In genomic region chr19:28298669-28299068, GRCm38 (mm10) we compare ENCODE assay signal across 10 mouse cellular contexts.
DNase-seq lines count a peak whose midpoint lies in the region; ATAC-seq and TF ChIP-seq lines count a peak whose summit lies in the region.
"Had no signal": no experiment of that assay in that cellular context is flagged by ENCODE, and none has a peak within 500 bp of the region (broad histone marks: within the 10 kb centered on the region; RNA-seq: fewer than 3 reads in every experiment).

No protein-coding gene starts in this region.

- no peak overlapping the region for H3K9ac ChIP-seq in heart, adult 2 months (ENCODE audit: low read depth, low read length)
- no peak overlapping the region for H3K9ac ChIP-seq in forebrain, embryonic 14.5 days (ENCODE audit: low read length)
- H3K9ac ChIP-seq in kidney, embryonic 15.5 days, result no peak overlapping the region
- H3K9ac ChIP-seq: liver, embryonic 15.5 days had no signal

- no peak for TF ChIP-seq POLR2A in heart, adult 2 months (IDR thresholded peaks at IDR 0.05; ENCODE audit: insufficient read depth, low read depth, low read length)
- no peak for TF ChIP-seq POLR2A in bone marrow, adult 2 months (IDR thresholded peaks at IDR 0.05; ENCODE audit: borderline replicate concordance, control insufficient read depth, low read depth, low read length)

- TF ChIP-seq CTCF in heart, adult 2 months (IDR thresholded peaks at IDR 0.05), result no peak
- no peak for TF ChIP-seq CTCF in bone marrow, adult 2 months (IDR thresholded peaks at IDR 0.05; ENCODE audit: control insufficient read depth, insufficient read depth, low read length)

- H3K27me3 ChIP-seq in heart, adult 2 months (ENCODE audit: control insufficient read depth, insufficient read depth, low read length), result no peaks in the 10 kb centered on the region
- no peaks in the 10 kb centered on the region for H3K27me3 ChIP-seq in forebrain, embryonic 14.5 days (replicated peaks; ENCODE audit: control insufficient read depth, insufficient read depth, low read length)
- no peaks in the 10 kb centered on the region for H3K27me3 ChIP-seq in kidney, embryonic 15.5 days
- H3K27me3 ChIP-seq: liver, embryonic 15.5 days had no signal

- intact Hi-C loops in heart, adult 2 months (cut with DNase I), result no loop called here

- no peak overlapping the region for H3K27ac ChIP-seq in heart, adult 2 months
- peak overlapping the region; percentile 10; the same call in 1 of the 2 replicates for H3K27ac ChIP-seq in bone marrow, adult 2 months (ENCODE audit: control insufficient read depth, insufficient read depth, low read depth, low read length, poor library complexity)
- peak overlapping the region; percentile 40 for H3K27ac ChIP-seq in forebrain, embryonic 14.5 days (ENCODE audit: low read depth, low read length)
- no peak overlapping the region for H3K27ac ChIP-seq in kidney, embryonic 15.5 days
- H3K27ac ChIP-seq: liver, embryonic 15.5 days had no signal

- no peaks in the 10 kb centered on the region for H3K9me3 ChIP-seq in forebrain, embryonic 14.5 days (replicated peaks; ENCODE audit: control insufficient read depth, low read length)
- H3K9me3 ChIP-seq in kidney, embryonic 15.5 days (replicated peaks), result no peaks in the 10 kb centered on the region
- H3K9me3 ChIP-seq: liver, embryonic 15.5 days had no signal

- no peaks in the 10 kb centered on the region for H3K36me3 ChIP-seq in heart, adult 2 months (ENCODE audit: control insufficient read depth, insufficient read depth, low read length)
- no peaks in the 10 kb centered on the region for H3K36me3 ChIP-seq in forebrain, embryonic 14.5 days (ENCODE audit: control insufficient read depth, insufficient read depth, low read length)
- no peaks in the 10 kb centered on the region for H3K36me3 ChIP-seq in kidney, embryonic 15.5 days
- H3K36me3 ChIP-seq: liver, embryonic 15.5 days had no signal

- H3K4me2 ChIP-seq in forebrain, embryonic 14.5 days (ENCODE audit: low read length), result no peak overlapping the region
- no peak overlapping the region for H3K4me2 ChIP-seq in kidney, embryonic 15.5 days
- H3K4me2 ChIP-seq: liver, embryonic 15.5 days had no signal

- DNase-seq in heart, adult 11 months, result peak; percentile 74
- no peak for DNase-seq in heart, adult 2 months
- DNase-seq in forebrain, embryonic 14.5 days (ENCODE audit: low spot score), result peak; percentile 61
- DNase-seq in layer of hippocampus, postnatal 14 days (ENCODE audit: low spot score in 2 of 2), result peak; percentile 47 to 79
- no peak for DNase-seq in yolk sac, embryonic 10.5 days (ENCODE audit: low spot score)
- no peak for DNase-seq in spleen, postnatal 4 days (ENCODE audit: low spot score in 2 of 2)

- TF ChIP-seq EP300 in heart, adult 2 months (IDR thresholded peaks at IDR 0.05; ENCODE audit: insufficient read depth, low read depth, low read length), result no peak

- peak; percentile 89 for ATAC-seq in forebrain, embryonic 14.5 days
- no peak for ATAC-seq in kidney, embryonic 15.5 days (replicated peaks; ENCODE audit: low FRiP score)
- ATAC-seq: activated CD4-positive, CD25-positive, alpha-beta regulatory T cell, adult 4 months had no signal

- no peak overlapping the region for H3K4me3 ChIP-seq in heart, adult 2 months
- H3K4me3 ChIP-seq in bone marrow, adult 2 months (replicated peaks; ENCODE audit: control insufficient read depth, low read depth, low read length), result no peak overlapping the region
- no peak overlapping the region for H3K4me3 ChIP-seq in forebrain, embryonic 14.5 days (ENCODE audit: low read depth, low read length)
- no peak overlapping the region for H3K4me3 ChIP-seq in kidney, embryonic 15.5 days (replicated peaks)
- H3K4me3 ChIP-seq: liver, embryonic 15.5 days had no signal

- no peaks in the 10 kb centered on the region for H3K4me1 ChIP-seq in heart, adult 2 months (ENCODE audit: control insufficient read depth, insufficient read depth, low read length)
- H3K4me1 ChIP-seq in bone marrow, adult 2 months (ENCODE audit: control insufficient read depth, insufficient read depth, low read length), result no peaks in the 10 kb centered on the region
- peaks cover 9% of the 10 kb centered on the region; the same call in 1 of the 2 replicates for H3K4me1 ChIP-seq in forebrain, embryonic 14.5 days (ENCODE audit: control insufficient read depth, insufficient read depth, low read length)
- peaks cover 10% of the 10 kb centered on the region for H3K4me1 ChIP-seq in kidney, embryonic 15.5 days
- H3K4me1 ChIP-seq: liver, embryonic 15.5 days had no signal

- 82% methylated on average over 9 of the region's 9 CpGs for WGBS in heart, adult 2 months
- 74% methylated on average over 9 of the region's 9 CpGs for WGBS in bone marrow, adult 2 months
- 57% methylated on average over 9 of the region's 9 CpGs for WGBS in forebrain, embryonic 14.5 days
- 52% methylated on average over 9 of the region's 9 CpGs for WGBS in kidney, embryonic 15.5 days

- no peaks in the 10 kb centered on the region for H3K79me2 ChIP-seq in heart, adult 2 months (replicated peaks; ENCODE audit: control insufficient read depth, insufficient read depth, low read length)

Comparison
In these comparisons a context has a peak if more than half of its experiments do, and no peak if none do; other contexts are left out.
1. DNase-seq: peak in heart, adult 11 months (single experiment), forebrain, embryonic 14.5 days (single experiment) and layer of hippocampus, postnatal 14 days (2 of 2); none in heart, adult 2 months (0 of 2), yolk sac, embryonic 10.5 days (single experiment) and spleen, postnatal 4 days (0 of 2).
2. H3K27ac ChIP-seq: peak in bone marrow, adult 2 months (single experiment) and forebrain, embryonic 14.5 days (single experiment); none in heart, adult 2 months (single experiment) and kidney, embryonic 15.5 days (single experiment).